34 mouse cellular contexts compared by ENCODE assay signal in genomic region chr7:103827139-103827538, GRCm38 (mm10). TPM values are rescaled to one million over a fixed set of nuclear protein-coding genes. Genes with fewer than 3 reads are reported as not detected.
"Had no signal": no experiment of that assay in that cellular context is flagged by ENCODE, and none has a peak within 500 bp of the region (broad histone marks: within the 10 kb centered on the region; RNA-seq: fewer than 3 reads in every experiment).

No protein-coding gene starts in this region.

RNA-seq across cellular contexts. Expression of gene Hbb-bh2, which starts 13.2 kb away (rescaled TPM):
- total RNA-seq: gastrocnemius, adult 2 months; gastrocnemius, postnatal 10 days; gastrocnemius, postnatal 25 days; gastrocnemius, postnatal 4 days; heart, adult 2 months; heart, postnatal 10 days; heart, postnatal 25 days; heart, postnatal 4 days; hindbrain, postnatal 0 days; layer of hippocampus, adult 18-20 months; layer of hippocampus, adult 8-10 months; layer of hippocampus, postnatal 14 days; layer of hippocampus, postnatal 36 days; left cerebral cortex, adult 18-20 months; left cerebral cortex, adult 8-10 months; left cerebral cortex, postnatal 10 days; left cerebral cortex, postnatal 25 days; left cerebral cortex, postnatal 4 days; liver, adult 2 months had no signal
- polyA plus RNA-seq: frontal cortex, adult 2 months; heart, adult 2 months; heart, embryonic 14.5 days; heart, embryonic 16.5 days; hindbrain, embryonic 11.5 days; hindbrain, embryonic 13.5 days; hindbrain, embryonic 15.5 days; hindbrain, postnatal 0 days; intestine, embryonic 14.5 days; intestine, embryonic 16.5 days; kidney, adult 2 months; kidney, embryonic 15.5 days; kidney, postnatal 0 days; large intestine, adult 2 months; limb, embryonic 11.5 days; limb, embryonic 13.5 days; limb, embryonic 15.5 days; liver, adult 2 months had no signal

RNA-seq across cellular contexts. Expression of gene Hbb-bh1, which starts 15.8 kb away (rescaled TPM):
- total RNA-seq: gastrocnemius, adult 2 months; gastrocnemius, postnatal 10 days; gastrocnemius, postnatal 25 days; gastrocnemius, postnatal 4 days; heart, adult 2 months; heart, postnatal 10 days; heart, postnatal 25 days; heart, postnatal 4 days; hindbrain, postnatal 0 days; layer of hippocampus, adult 18-20 months; layer of hippocampus, adult 8-10 months; layer of hippocampus, postnatal 14 days; layer of hippocampus, postnatal 36 days; left cerebral cortex, adult 18-20 months; left cerebral cortex, adult 8-10 months; left cerebral cortex, postnatal 10 days; left cerebral cortex, postnatal 25 days; left cerebral cortex, postnatal 4 days; liver, adult 2 months had no signal
- polyA plus RNA-seq: heart, adult 2 months; hindbrain, postnatal 0 days; kidney, adult 2 months; kidney, postnatal 0 days; large intestine, adult 2 months; liver, adult 2 months had no signal

RNA-seq across cellular contexts. Expression of gene Hbb-y, which starts 25.9 kb away (rescaled TPM):
- total RNA-seq: gastrocnemius, adult 2 months; gastrocnemius, postnatal 10 days; gastrocnemius, postnatal 25 days; gastrocnemius, postnatal 4 days; heart, adult 2 months; heart, postnatal 10 days; heart, postnatal 25 days; hindbrain, postnatal 0 days; layer of hippocampus, adult 18-20 months; layer of hippocampus, adult 8-10 months; layer of hippocampus, postnatal 14 days; layer of hippocampus, postnatal 36 days; left cerebral cortex, adult 18-20 months; left cerebral cortex, postnatal 10 days; left cerebral cortex, postnatal 25 days; left cerebral cortex, postnatal 4 days; liver, adult 2 months had no signal
- polyA plus RNA-seq: heart, adult 2 months; kidney, adult 2 months; large intestine, adult 2 months; liver, adult 2 months had no signal
